Mouse (Mus musculus) E14TG2a.4 (cell line): ENCODE measurements around the gene Fbxl7.

Experiments used
- CTCF ChIP-seq: conservative IDR thresholded peaks from 2 replicates; pipeline ENCODE4 v1.5.1; 2014; ENCODE audit warnings: low read length
- NANOG ChIP-seq: IDR thresholded peaks from 2 replicates; pipeline ENCODE4 v1.6.1; 2014; ENCODE audit warnings: borderline replicate concordance, low read length, mixed read lengths

- TF ChIP-seq CTCF (no peak), NANOG (no peak)
Measured at GRCm38 (mm10) chr15:26834415-26834814, 61.0 kb downstream of the Fbxl7 start.
